Mouse (Mus musculus) cerebellum, adult 2 months (tissue): Measurements from ENCODE around the gene Elmsan1.

Experiments
- CTCF ChIP-seq: fragments of 200-500 bp; IDR thresholded peaks from 2 replicates; pipeline ENCODE4 v1.5.1; 2011; ENCODE audit warnings: low read depth, mild to moderate bottlenecking, control low read depth, low read length, moderate library complexity, borderline replicate concordance; ENCODE audit not compliant: insufficient read depth
- POLR2A ChIP-seq: fragments of 200-500 bp; IDR thresholded peaks from 2 replicates; pipeline ENCODE4 v1.6.1; 2011; ENCODE audit warnings: low read length, control low read depth, borderline replicate concordance; ENCODE audit not compliant: insufficient read depth

- TF ChIP-seq CTCF (no peak), POLR2A (no peak)
Measured at GRCm38 (mm10) chr12:84217111-84217507, 1.6 kb downstream of the Elmsan1 start.
